In genomic region chr8:126881641-126882140, GRCm38 (mm10) we compare ENCODE assay signal across 11 mouse cellular contexts.
A peak's percentile ranks its signal among the peaks of the same experiment; 100 is the strongest.
DNase-seq lines count a peak whose midpoint lies in the region; ATAC-seq and TF ChIP-seq lines count a peak whose summit lies in the region.
"Had no signal": no experiment of that assay in that cellular context is flagged by ENCODE, and none has a peak within 500 bp of the region (broad histone marks: within the 10 kb centered on the region; RNA-seq: fewer than 3 reads in every experiment).

No protein-coding gene starts in this region.

- 0 out of 2 replicates have a peak overlapping the region, but pooled peaks have one; percentile 38 for H3K27ac ChIP-seq in heart, embryonic 15.5 days
- H3K27ac ChIP-seq: liver, embryonic 14.5 days had no signal

- H3K4me3 ChIP-seq in heart, embryonic 15.5 days = no peak overlapping the region
- H3K4me3 ChIP-seq in C2C12 (ENCODE audit: insufficient read depth, poor library complexity, severe bottlenecking) = no peak overlapping the region

- TF ChIP-seq CTCF in C2C12 (IDR thresholded peaks at IDR 0.05; ENCODE audit: control insufficient read depth, insufficient read depth, insufficient read length) = no peak

- H3K9me3 ChIP-seq in heart, embryonic 15.5 days (replicated peaks) = no peaks in the 10 kb centered on the region

- ATAC-seq in heart, embryonic 15.5 days (replicated peaks; ENCODE audit: insufficient number of reproducible peaks, insufficient read depth, low FRiP score, low read depth) = no peak; the same call in 1 of the 2 replicates
- ATAC-seq in inflammation-experienced regulatory T-cells, adult 6 months = peak; percentile 79

- no peak for DNase-seq in heart, adult 9 months (ENCODE audit: low spot score in 2 of 2)
- peak; percentile 28 to 42 for DNase-seq in adrenal gland, adult 18-20 months (ENCODE audit: low spot score in 2 of 2)
- DNase-seq in yolk sac, embryonic 10.5 days (ENCODE audit: low spot score) = no peak
- DNase-seq in frontal cortex, postnatal 14 days (ENCODE audit: low spot score in 2 of 2) = no peak
- no peak for DNase-seq in kidney, adult 11 months
- DNase-seq: right cerebral cortex, postnatal 4 days; thymus, postnatal 4 days had no signal

- H3K4me1 ChIP-seq in heart, embryonic 15.5 days (replicated peaks) = peaks cover 43% of the 10 kb centered on the region

- no peaks in the 10 kb centered on the region for H3K36me3 ChIP-seq in heart, embryonic 15.5 days
- H3K36me3 ChIP-seq in C2C12 (ENCODE audit: control insufficient read depth, insufficient read depth) = no peaks in the 10 kb centered on the region

- H3K4me2 ChIP-seq in heart, embryonic 15.5 days = no peak overlapping the region

- H3K27me3 ChIP-seq in heart, embryonic 15.5 days = no peaks in the 10 kb centered on the region
- H3K27me3 ChIP-seq in C2C12 (ENCODE audit: control insufficient read depth, insufficient read depth, insufficient read length) = no peaks in the 10 kb centered on the region

- no peak overlapping the region for H3K9ac ChIP-seq in heart, embryonic 15.5 days
- H3K9ac ChIP-seq: liver, embryonic 14.5 days had no signal

- H3K79me3 ChIP-seq in C2C12 (ENCODE audit: low read depth) = no peaks in the 10 kb centered on the region

- WGBS in heart, embryonic 15.5 days = 45% methylated on average over 4 of the region's 4 CpGs

- H3K79me2 ChIP-seq in C2C12 (ENCODE audit: control insufficient read depth, insufficient read depth) = no peaks in the 10 kb centered on the region

- no peak overlapping the region for H3ac ChIP-seq in C2C12 (ENCODE audit: control insufficient read depth, insufficient read length, low read depth)

TF ChIP-seq in C2C12, 6 proteins besides CTCF, POLR2A, EP300 and RAD21:
- TF ChIP-seq USF1 (IDR thresholded peaks at IDR 0.05; ENCODE audit: low read depth) (peak; percentile 90), CEBPB (IDR thresholded peaks at IDR 0.05; ENCODE audit: low read depth) (peak; percentile 32), FOSL1 (IDR thresholded peaks at IDR 0.05; ENCODE audit: insufficient read depth, low read length, poor library complexity, severe bottlenecking) (no peak), MYOD1 (IDR thresholded peaks at IDR 0.05; ENCODE audit: control insufficient read depth, insufficient read length, low read depth) (peak; percentile 25), MAX (IDR thresholded peaks at IDR 0.05) (no peak), MYOG (IDR thresholded peaks at IDR 0.05; ENCODE audit: control insufficient read depth, extremely low read depth, insufficient read length) (no peak)

Comparison
In these comparisons a context has a peak if more than half of its experiments do, and no peak if none do; other contexts are left out.
1. DNase-seq: peak in adrenal gland, adult 18-20 months (2 of 2); none in heart, adult 9 months (0 of 2), yolk sac, embryonic 10.5 days (single experiment), frontal cortex, postnatal 14 days (0 of 2) and kidney, adult 11 months (single experiment).